Mouse (Mus musculus) neural tube, embryonic 13.5 days (tissue): Measurements from ENCODE around the gene Hmgcr. TPM values are rescaled to one million over a fixed set of nuclear protein-coding genes. Genes with fewer than 3 reads are reported as not detected.

Experiments
- polyA plus RNA-seq: library from polyadenylated mRNA; unstranded; fragments of >200 nt; fragmentation: Nextera tagmentation; extraction: Ambion mirVana; gene quantifications from 2 replicates; pipeline ENCODE4 v1.2.1, GENCODE M21; 2015

The Hmgcr gene
- polyA plus RNA-seq, 1 experiment from 2014 or later, result 129 TPM

Other genes starting within 250 kb of the Hmgcr start
- gene Ankdd1b, start 199.7 kb downstream of the Hmgcr start, polyA plus RNA-seq, result not detected in 2 replicates
- not detected in 2 replicates for gene Gm17622, start 180.2 kb downstream of the Hmgcr start, polyA plus RNA-seq
- 5.6 and 7.0 TPM in 2 replicates for gene Polk, start 128.4 kb downstream of the Hmgcr start, polyA plus RNA-seq
- gene Col4a3bp, start 128.3 kb downstream of the Hmgcr start, polyA plus RNA-seq, result 9.2 and 9.9 TPM in 2 replicates
- gene Ankrd31, start 77.3 kb upstream of the Hmgcr start, polyA plus RNA-seq, result not detected in 2 replicates